Mouse (Mus musculus) G1E (cell line): ENCODE results near the gene Gm42421. TPM values are rescaled to one million over a fixed set of nuclear protein-coding genes. Genes with fewer than 3 reads are reported as not detected.

Experiments
- ATAC-seq: 2 replicates; pipeline ENCODE4 v1.8.0; 2016; ENCODE audit warnings: mild to moderate bottlenecking; ENCODE audit not compliant: insufficient number of reproducible peaks, poor library complexity, low FRiP score, severe bottlenecking; ENCODE audit errors: extremely low read depth
- DNase-seq: peaks from one replicate; pipeline ENCODE4 v3.0.0; 2012; ENCODE audit warnings: low spot score
- H3K27me3 ChIP-seq: 2 replicates; pipeline ENCODE4 v1.6.1; 2012; ENCODE audit warnings: mild to moderate bottlenecking, low read length, inconsistent platforms; ENCODE audit not compliant: insufficient read depth
- H3K36me3 ChIP-seq: replicated peaks from 2 replicates; pipeline ENCODE3; 2012; ENCODE audit warnings: mild to moderate bottlenecking, inconsistent platforms
- H3K4me1 ChIP-seq: 2 replicates; pipeline ENCODE4 v1.6.1; 2012; ENCODE audit warnings: low read depth, low read length, inconsistent platforms, mixed read lengths; ENCODE audit not compliant: insufficient read depth
- H3K4me3 ChIP-seq: 2 replicates; pipeline ENCODE4 v1.5.1; 2012; ENCODE audit warnings: low read depth, mild to moderate bottlenecking, inconsistent platforms, low read length, moderate library complexity, mixed read lengths
- H3K9me3 ChIP-seq: replicated peaks from 2 replicates; pipeline ENCODE4 v1.6.1; 2012; ENCODE audit warnings: inconsistent platforms
- CTCF ChIP-seq: IDR thresholded peaks from 2 replicates; pipeline ENCODE4 v1.5.1; 2012; ENCODE audit warnings: low read depth, low read length, inconsistent platforms, mixed read lengths
- GATA1 ChIP-seq: IDR thresholded peaks from 2 replicates; pipeline ENCODE4 v1.6.1; 2012; ENCODE audit warnings: borderline replicate concordance, low read length, inconsistent platforms, mixed read lengths
- GATA2 ChIP-seq: IDR thresholded peaks from 2 replicates; pipeline ENCODE4 v1.6.1; 2012; ENCODE audit warnings: low read depth, low read length, inconsistent platforms, borderline replicate concordance
- POLR2AphosphoS5 ChIP-seq: IDR thresholded peaks from 2 replicates; pipeline ENCODE4 v1.6.1; 2012; ENCODE audit warnings: low read depth, low read length, inconsistent platforms; ENCODE audit not compliant: insufficient replicate concordance
- TAL1 ChIP-seq: conservative IDR thresholded peaks from 2 replicates; pipeline ENCODE4 v1.6.1; 2012; ENCODE audit warnings: low read depth, low read length, inconsistent platforms, mixed read lengths
- polyA plus RNA-seq: library from polyadenylated mRNA; stranded (reverse); fragments of >175 nt; gene quantifications from 2 replicates; pipeline ENCODE4 v1.2.3, GENCODE M21; 2012
- total RNA-seq, 2 experiments: library from RNA; stranded (forward) in 1 of 2; stranded (reverse) in 1 of 2; fragments of 200-1000 nt in 1 of 2; fragments of >200 nt in 1 of 2; fragmentation: Nextera tagmentation in 1 of 2; gene quantifications; 2 replicates each; pipeline ENCODE4 v1.2.3; 2014 to 2017

Gm42421 gene
- total and polyA plus RNA-seq, 3 experiments, result 1.3 TPM; not detected in 2

- TF ChIP-seq POLR2AphosphoS5 (no peak), CTCF (no peak), GATA1 (no peak), TAL1 (no peak)
Observed at GRCm38 (mm10) chr5:143950016-143950415, 22.0 kb downstream of the Gm42421 start.

GRCm38 (mm10) chr5:143957101-143957500 lies 29.1 kb downstream of the Gm42421 start:
- H3K9me3 ChIP-seq, result peaks cover 4% of the 10 kb centered on the region
- H3K4me3 ChIP-seq, result no peak overlapping the region
- H3K27me3 ChIP-seq, result peaks cover 21% of the 10 kb centered on the region
- ATAC-seq (no peak), DNase-seq (no peak)
- TF ChIP-seq GATA2, result no peak
- no peak for TF ChIP-seq POLR2AphosphoS5
- no peak for TF ChIP-seq TAL1
- TF ChIP-seq CTCF, result no peak
- no peak for TF ChIP-seq GATA1
- H3K36me3 ChIP-seq, result no peaks in the 10 kb centered on the region
- H3K4me1 ChIP-seq, result no peaks in the 10 kb centered on the region

More at GRCm38 (mm10) chr5:143950016-143950415, 22.0 kb downstream of the Gm42421 start:
- Histone ChIP-seq H3K4me1 (no peaks in the 10 kb centered on the region), H3K27me3 (peaks cover 5% of the 10 kb centered on the region; the same call in 1 of the 2 replicates), H3K36me3 (no peaks in the 10 kb centered on the region), H3K9me3 (no peaks in the 10 kb centered on the region), H3K4me3 (no peak overlapping the region)
- no peak for ATAC-seq
- no peak for DNase-seq

DNA sequence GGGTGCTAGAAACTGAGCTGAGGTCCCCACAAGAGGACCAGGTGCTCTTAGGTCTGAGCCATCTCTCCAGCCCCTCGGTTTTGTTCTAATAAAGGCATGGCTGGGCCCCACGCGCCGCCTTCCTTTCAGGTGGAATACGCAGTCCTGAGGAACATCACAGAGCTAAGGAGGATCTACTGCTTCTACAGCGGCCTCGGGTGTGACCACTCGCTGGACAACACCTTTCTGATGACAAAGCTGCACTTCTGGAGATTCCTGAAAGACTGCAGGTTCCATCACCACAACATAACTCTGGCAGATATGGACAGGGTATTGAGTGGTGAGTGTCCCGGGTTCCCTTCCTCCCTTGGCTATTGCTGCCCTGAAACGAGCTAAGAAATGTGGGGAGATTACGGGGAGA lies 31.6 kb downstream of the Gm42421 start:
- Histone ChIP-seq H3K4me1 (no peaks in the 10 kb centered on the region), H3K36me3 (no peaks in the 10 kb centered on the region), H3K4me3 (no peak overlapping the region), H3K9me3 (peaks cover 4% of the 10 kb centered on the region), H3K27me3 (peaks cover 26% of the 10 kb centered on the region)
- ATAC-seq (no peak), DNase-seq (no peak)
- TF ChIP-seq GATA1 (no peak), POLR2AphosphoS5 (no peak), TAL1 (no peak), CTCF (no peak)

- ATAC-seq (no peak), DNase-seq (no peak)
- H3K4me3 ChIP-seq, result no peak overlapping the region
- TF ChIP-seq POLR2AphosphoS5 (no peak), CTCF (no peak), GATA1 (no peak), TAL1 (no peak), GATA2 (no peak)
- no peaks in the 10 kb centered on the region for H3K4me1 ChIP-seq
- no peaks in the 10 kb centered on the region for H3K36me3 ChIP-seq
- H3K9me3 ChIP-seq, result peaks cover 4% of the 10 kb centered on the region
- peaks cover 29% of the 10 kb centered on the region for H3K27me3 ChIP-seq
Observed at GRCm38 (mm10) chr5:143961176-143961575, 33.2 kb downstream of the Gm42421 start.

GRCm38 (mm10) chr5:143965586-143966345 lies 37.8 kb downstream of the Gm42421 start:
- no peak for ATAC-seq
- DNase-seq, result no peak
- Histone ChIP-seq H3K27me3 (peaks cover 26% of the 10 kb centered on the region), H3K4me3 (no peak overlapping the region), H3K36me3 (no peaks in the 10 kb centered on the region), H3K4me1 (no peaks in the 10 kb centered on the region), H3K9me3 (no peaks in the 10 kb centered on the region)
- TF ChIP-seq TAL1 (no peak), CTCF (no peak), GATA2 (no peak), POLR2AphosphoS5 (no peak), GATA1 (no peak)

DNA sequence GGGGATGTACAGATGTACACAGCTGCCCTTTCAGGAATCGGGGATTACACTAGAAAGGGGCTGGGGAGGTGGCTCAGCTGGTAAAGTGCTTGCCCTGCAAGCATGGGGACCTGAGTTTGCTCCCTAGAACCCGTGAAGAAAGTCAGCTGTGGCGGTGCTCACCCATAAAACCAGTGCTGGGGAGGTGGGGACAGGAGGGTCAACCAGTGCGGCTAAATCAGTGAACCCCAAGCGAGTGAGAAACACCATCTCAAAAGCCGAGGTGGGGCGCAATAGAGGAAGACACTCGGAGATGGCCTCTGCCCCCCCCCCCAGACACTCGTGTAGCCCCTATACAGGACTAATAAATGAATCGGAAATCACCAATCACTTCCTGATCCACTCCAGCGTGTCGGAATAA lies 38.7 kb downstream of the Gm42421 start:
- DNase-seq (no peak), ATAC-seq (no peak)
- Histone ChIP-seq H3K36me3 (no peaks in the 10 kb centered on the region), H3K9me3 (no peaks in the 10 kb centered on the region), H3K27me3 (peaks cover 24% of the 10 kb centered on the region), H3K4me1 (no peaks in the 10 kb centered on the region), H3K4me3 (no peak overlapping the region)
- TF ChIP-seq GATA2, result no peak
- TF ChIP-seq GATA1, result no peak
- TF ChIP-seq CTCF, result no peak
- no peak for TF ChIP-seq TAL1
- no peak for TF ChIP-seq POLR2AphosphoS5

GRCm38 (mm10) chr5:143972628-143973027 lies 44.7 kb downstream of the Gm42421 start:
- ATAC-seq (no peak), DNase-seq (no peak)

More at GRCm38 (mm10) chr5:143972628-143973027, 44.7 kb downstream of the Gm42421 start:
- Histone ChIP-seq H3K4me1 (peaks cover 27% of the 10 kb centered on the region), H3K9me3 (no peaks in the 10 kb centered on the region), H3K4me3 (no peak overlapping the region), H3K27me3 (peaks cover 14% of the 10 kb centered on the region), H3K36me3 (no peaks in the 10 kb centered on the region)
- TF ChIP-seq POLR2AphosphoS5 (no peak), GATA1 (no peak), TAL1 (no peak), GATA2 (no peak), CTCF (no peak)
